Mouse (Mus musculus): Measurements from ENCODE around the gene Ost4.
"Not testable (repeated sequence)": the region's sequence is repeated elsewhere in the genome, so short reads cannot be mapped to it uniquely, and the experiment has no call there.

The Ost4 gene

GRCm38 (mm10) chr5:30889088-30889754, 18.4 kb downstream of the Ost4 start:
- no peak for DNase-seq

- peak; percentile 96 to 98 for DNase-seq
Measured at GRCm38 (mm10) chr5:30888337-30889087, 19.1 kb downstream of the Ost4 start, which contains the start of gene Agbl5. Gene Agbl5, plus strand, starts transcription at chr5:30888694.

GRCm38 (mm10) chr5:30887858-30888336, 19.7 kb downstream of the Ost4 start:
- peak; percentile 93 to 97 for DNase-seq

GRCm38 (mm10) chr5:30887331-30887761, 20.2 kb downstream of the Ost4 start:
- DNase-seq = peak; percentile 70 to 88

- DNase-seq = no peak
Measured at GRCm38 (mm10) chr5:30886731-30887130, 20.9 kb downstream of the Ost4 start.

GRCm38 (mm10) chr5:30886209-30886608, 21.4 kb downstream of the Ost4 start:
- no peak for DNase-seq

- DNase-seq = not testable (repeated sequence)
Measured at GRCm38 (mm10) chr5:30881839-30882238, 25.7 kb downstream of the Ost4 start.

GRCm38 (mm10) chr5:30879347-30879943, 28.1 kb downstream of the Ost4 start:
- DNase-seq = no peak

GRCm38 (mm10) chr5:30878616-30879015, 29.0 kb downstream of the Ost4 start:
- DNase-seq = no peak

- DNase-seq = no peak
Measured at GRCm38 (mm10) chr5:30874365-30874764, 33.2 kb downstream of the Ost4 start.

- DNase-seq = no peak
Measured at GRCm38 (mm10) chr5:30872574-30872973, 35.0 kb downstream of the Ost4 start.

GRCm38 (mm10) chr5:30870131-30870406, 37.5 kb downstream of the Ost4 start:
- DNase-seq = no peak

GRCm38 (mm10) chr5:30869405-30870130, 38.0 kb downstream of the Ost4 start:
- peak; percentile 93 to 95 for DNase-seq

GRCm38 (mm10) chr5:30868981-30869380, 38.6 kb downstream of the Ost4 start:
- DNase-seq = peak in 1 of 2 experiments; percentile 40

GRCm38 (mm10) chr5:30867712-30868111, 39.9 kb downstream of the Ost4 start, which contains the start of gene Tmem214:
Gene Tmem214, plus strand, starts transcription at chr5:30868012.
- no peak for DNase-seq

- DNase-seq = no peak
Measured at GRCm38 (mm10) chr5:30866871-30867270, 40.7 kb downstream of the Ost4 start.

- DNase-seq = no peak
Measured at GRCm38 (mm10) chr5:30864322-30864721, 43.3 kb downstream of the Ost4 start.

- no peak for DNase-seq
Measured at GRCm38 (mm10) chr5:30863852-30864251, 43.7 kb downstream of the Ost4 start.

GRCm38 (mm10) chr5:30856124-30856523, 51.5 kb downstream of the Ost4 start:
- DNase-seq = no peak

Measured in kidney, postnatal 25 days (tissue).